9 mouse cellular contexts compared by ENCODE assay signal in the genomic region with DNA sequence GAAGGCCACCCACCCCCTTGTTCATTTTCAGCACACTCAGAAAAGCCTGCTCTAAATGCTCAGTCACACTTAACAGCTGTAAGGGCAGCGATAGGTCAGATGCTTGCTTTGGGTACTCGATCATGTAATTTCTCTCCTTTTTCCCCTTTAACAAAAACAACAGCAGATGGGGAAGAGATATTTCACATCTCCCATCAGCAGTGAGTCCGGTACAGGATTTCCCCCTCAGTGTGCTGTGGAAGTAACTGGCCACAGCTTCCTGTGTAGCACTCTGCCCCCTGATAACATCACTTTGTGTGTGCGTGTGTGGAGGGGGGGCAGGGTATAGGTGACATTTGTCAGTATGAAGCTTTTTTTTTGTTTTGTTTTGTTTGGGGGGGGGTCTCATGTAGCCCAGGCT.
DNase-seq lines count a peak whose midpoint lies in the region; ATAC-seq and TF ChIP-seq lines count a peak whose summit lies in the region.
"Had no signal": no experiment of that assay in that cellular context is flagged by ENCODE, and none has a peak within 500 bp of the region (broad histone marks: within the 10 kb centered on the region; RNA-seq: fewer than 3 reads in every experiment).

No protein-coding gene starts in this region.

- TF ChIP-seq CTCF in stomach, postnatal 0 days (IDR thresholded peaks at IDR 0.05; ENCODE audit: low read depth): no peak
- TF ChIP-seq CTCF in liver, postnatal 0 days (IDR thresholded peaks at IDR 0.05; ENCODE audit: low read depth): no peak

- H3K9me3 ChIP-seq in forebrain, embryonic 12.5 days: no peaks in the 10 kb centered on the region
- H3K9me3 ChIP-seq in forebrain, embryonic 11.5 days (ENCODE audit: control insufficient read depth, low read length): no peaks in the 10 kb centered on the region
- no peaks in the 10 kb centered on the region for H3K9me3 ChIP-seq in stomach, embryonic 16.5 days (replicated peaks; ENCODE audit: control insufficient read depth, low read length)
- no peaks in the 10 kb centered on the region for H3K9me3 ChIP-seq in stomach, postnatal 0 days (ENCODE audit: control insufficient read depth, low read length)
- H3K9me3 ChIP-seq in liver, postnatal 0 days (ENCODE audit: low read length): no peaks in the 10 kb centered on the region
- H3K9me3 ChIP-seq in midbrain, embryonic 15.5 days: no peaks in the 10 kb centered on the region
- H3K9me3 ChIP-seq: neural tube, embryonic 13.5 days had no signal

- peaks cover 31% of the 10 kb centered on the region for H3K4me1 ChIP-seq in forebrain, embryonic 12.5 days
- peaks cover 7% of the 10 kb centered on the region; the same call in 1 of the 2 replicates for H3K4me1 ChIP-seq in forebrain, embryonic 11.5 days (replicated peaks; ENCODE audit: control insufficient read depth, insufficient read depth, low read length)
- H3K4me1 ChIP-seq in stomach, embryonic 16.5 days (ENCODE audit: control insufficient read depth, insufficient read depth, low read length): peaks cover 27% of the 10 kb centered on the region
- H3K4me1 ChIP-seq in stomach, postnatal 0 days (replicated peaks; ENCODE audit: control insufficient read depth, insufficient read depth): peaks cover 6% of the 10 kb centered on the region
- H3K4me1 ChIP-seq in liver, postnatal 0 days (ENCODE audit: insufficient read depth): peaks cover 13% of the 10 kb centered on the region
- H3K4me1 ChIP-seq in midbrain, embryonic 15.5 days: peaks cover 17% of the 10 kb centered on the region

- WGBS in forebrain, embryonic 12.5 days: 68% methylated on average over 4 of the region's 4 CpGs
- 70% methylated on average over 4 of the region's 4 CpGs for WGBS in forebrain, embryonic 11.5 days
- 41% methylated on average over 4 of the region's 4 CpGs for WGBS in stomach, embryonic 16.5 days
- WGBS in stomach, postnatal 0 days: 39% methylated on average over 4 of the region's 4 CpGs
- WGBS in liver, postnatal 0 days (ENCODE audit: insufficient replicate concordance): 28% methylated on average over 4 of the region's 4 CpGs
- WGBS in midbrain, embryonic 15.5 days: 55% methylated on average over 4 of the region's 4 CpGs

- no peak for TF ChIP-seq EP300 in stomach, postnatal 0 days (optimal IDR thresholded peaks at IDR 0.05)
- no peak for TF ChIP-seq EP300 in liver, postnatal 0 days (IDR thresholded peaks at IDR 0.05; ENCODE audit: low read depth)

- H3K27ac ChIP-seq in forebrain, embryonic 12.5 days: peak overlapping the region; percentile 59
- H3K27ac ChIP-seq in forebrain, embryonic 11.5 days (ENCODE audit: low read depth, low read length): no peak overlapping the region
- peak overlapping the region; percentile 31; the same call in 1 of the 2 replicates for H3K27ac ChIP-seq in stomach, embryonic 16.5 days (ENCODE audit: low read length)
- no peak overlapping the region for H3K27ac ChIP-seq in stomach, postnatal 0 days (replicated peaks)
- 0 out of 2 replicates have a peak overlapping the region, but pooled peaks have one; percentile 19 for H3K27ac ChIP-seq in liver, postnatal 0 days (ENCODE audit: low read depth)
- H3K27ac ChIP-seq in midbrain, embryonic 15.5 days: no peak overlapping the region

- H3K27me3 ChIP-seq in forebrain, embryonic 12.5 days: 0 out of 2 replicates have a peak, but pooled peaks cover 8% of the 10 kb centered on the region
- H3K27me3 ChIP-seq in forebrain, embryonic 11.5 days (ENCODE audit: control insufficient read depth, insufficient read depth, low read length): no peaks in the 10 kb centered on the region
- H3K27me3 ChIP-seq in stomach, embryonic 16.5 days (ENCODE audit: control insufficient read depth, insufficient read depth, low read length): no peaks in the 10 kb centered on the region
- no peaks in the 10 kb centered on the region for H3K27me3 ChIP-seq in stomach, postnatal 0 days (ENCODE audit: control insufficient read depth, insufficient read depth, low read length)
- no peaks in the 10 kb centered on the region for H3K27me3 ChIP-seq in liver, postnatal 0 days (ENCODE audit: insufficient read depth, low read length)
- H3K27me3 ChIP-seq in midbrain, embryonic 15.5 days (replicated peaks): no peaks in the 10 kb centered on the region
- H3K27me3 ChIP-seq: neural tube, embryonic 13.5 days had no signal

- no peak for DNase-seq in forebrain, embryonic 11.5 days (ENCODE audit: low spot score)
- no peak for DNase-seq in stomach, postnatal 0 days (ENCODE audit: low spot score)
- no peak for DNase-seq in liver, postnatal 0 days
- no peak for DNase-seq in adipocyte (ENCODE audit: low spot score)
- no peak for DNase-seq in left cerebral cortex, adult 11 months (ENCODE audit: low spot score)

- H3K36me3 ChIP-seq in forebrain, embryonic 12.5 days (replicated peaks): no peaks in the 10 kb centered on the region
- no peaks in the 10 kb centered on the region for H3K36me3 ChIP-seq in forebrain, embryonic 11.5 days (ENCODE audit: control insufficient read depth, insufficient read depth, low read length)
- no peaks in the 10 kb centered on the region for H3K36me3 ChIP-seq in stomach, embryonic 16.5 days (ENCODE audit: control insufficient read depth, insufficient read depth, low read length)
- no peaks in the 10 kb centered on the region for H3K36me3 ChIP-seq in stomach, postnatal 0 days (ENCODE audit: control insufficient read depth, insufficient read depth, low read length)
- no peaks in the 10 kb centered on the region for H3K36me3 ChIP-seq in liver, postnatal 0 days (replicated peaks; ENCODE audit: insufficient read depth, low read length)
- H3K36me3 ChIP-seq in midbrain, embryonic 15.5 days (replicated peaks): no peaks in the 10 kb centered on the region
- H3K36me3 ChIP-seq: neural tube, embryonic 13.5 days had no signal

- no peak for ATAC-seq in forebrain, embryonic 12.5 days (ENCODE audit: low FRiP score)
- no peak for ATAC-seq in forebrain, embryonic 11.5 days (replicated peaks; ENCODE audit: low FRiP score)
- ATAC-seq in stomach, embryonic 16.5 days (ENCODE audit: insufficient read depth, low FRiP score): no peak
- no peak for ATAC-seq in stomach, postnatal 0 days (ENCODE audit: low FRiP score, low TSS enrichment)
- ATAC-seq in liver, postnatal 0 days: no peak
- ATAC-seq in midbrain, embryonic 15.5 days (replicated peaks): no peak

- H3K4me2 ChIP-seq in forebrain, embryonic 12.5 days: no peak overlapping the region
- H3K4me2 ChIP-seq in forebrain, embryonic 11.5 days (ENCODE audit: low read depth, low read length, severe bottlenecking): no peak overlapping the region
- H3K4me2 ChIP-seq in stomach, embryonic 16.5 days (ENCODE audit: low read depth, low read length): no peak overlapping the region
- no peak overlapping the region for H3K4me2 ChIP-seq in stomach, postnatal 0 days (replicated peaks; ENCODE audit: low read depth)
- no peak overlapping the region for H3K4me2 ChIP-seq in liver, postnatal 0 days (ENCODE audit: low read depth, low read length)
- H3K4me2 ChIP-seq in midbrain, embryonic 15.5 days: no peak overlapping the region
- H3K4me2 ChIP-seq: neural tube, embryonic 13.5 days had no signal

- H3K4me3 ChIP-seq in forebrain, embryonic 12.5 days (replicated peaks): no peak overlapping the region
- H3K4me3 ChIP-seq in forebrain, embryonic 11.5 days (ENCODE audit: low read depth, low read length): no peak overlapping the region
- no peak overlapping the region for H3K4me3 ChIP-seq in stomach, embryonic 16.5 days (replicated peaks; ENCODE audit: low read length)
- H3K4me3 ChIP-seq in stomach, postnatal 0 days (ENCODE audit: low read depth, low read length): no peak overlapping the region
- no peak overlapping the region for H3K4me3 ChIP-seq in liver, postnatal 0 days (ENCODE audit: low read depth, low read length)
- no peak overlapping the region for H3K4me3 ChIP-seq in midbrain, embryonic 15.5 days
- H3K4me3 ChIP-seq: neural tube, embryonic 13.5 days had no signal

- H3K9ac ChIP-seq in forebrain, embryonic 12.5 days: no peak overlapping the region
- H3K9ac ChIP-seq in forebrain, embryonic 11.5 days (ENCODE audit: low read length): no peak overlapping the region
- H3K9ac ChIP-seq in stomach, embryonic 16.5 days (ENCODE audit: low read length): no peak overlapping the region
- H3K9ac ChIP-seq in stomach, postnatal 0 days (ENCODE audit: low read length): no peak overlapping the region
- no peak overlapping the region for H3K9ac ChIP-seq in liver, postnatal 0 days (replicated peaks)
- no peak overlapping the region for H3K9ac ChIP-seq in midbrain, embryonic 15.5 days
- H3K9ac ChIP-seq: neural tube, embryonic 13.5 days had no signal

Comparison
In these comparisons a context has a peak if more than half of its experiments do, and no peak if none do; other contexts are left out.
1. H3K27ac ChIP-seq: peak in forebrain, embryonic 12.5 days (single experiment), stomach, embryonic 16.5 days (single experiment) and liver, postnatal 0 days (single experiment); none in forebrain, embryonic 11.5 days (single experiment), stomach, postnatal 0 days (single experiment) and midbrain, embryonic 15.5 days (single experiment).